Mouse (Mus musculus) spleen, postnatal 14 days (tissue): ENCODE measurements around the gene Olfr102.

Experiments
- DNase-seq, 2 experiments: peaks; one replicate each; pipeline ENCODE4 v3.0.0; 2021 to 2022; ENCODE audit warnings: low spot score in 2 of 2

Gene Olfr102

GRCm38 (mm10) chr17:37316954-37317353, at the start of gene Olfr102:
Gene Olfr102, minus strand, starts transcription at chr17:37317054.
- DNase-seq = no peak

GRCm38 (mm10) chr17:37359282-37359681, 42.4 kb upstream of the Olfr102 start, which contains the start of gene Olfr104-ps:
Gene Olfr104-ps, plus strand, starts transcription at chr17:37359582.
- DNase-seq = no peak

- no peak for DNase-seq
These were observed 22.7 kb upstream of the Olfr102 start, which contains the start of gene Olfr103 for GRCm38 (mm10) chr17:37339598-37339997. Gene Olfr103, minus strand, starts transcription at chr17:37339698.

- DNase-seq = no peak
These were observed 6.6 kb downstream of the Olfr102 start for GRCm38 (mm10) chr17:37310146-37310699.

GRCm38 (mm10) chr17:37308483-37308882, 8.4 kb downstream of the Olfr102 start:
- DNase-seq = no peak

GRCm38 (mm10) chr17:37304213-37304612, 12.6 kb downstream of the Olfr102 start, which contains the start of gene Olfr101:
Gene Olfr101, minus strand, starts transcription at chr17:37304313.
- DNase-seq = no peak

- no peak for DNase-seq
These were observed 33.5 kb downstream of the Olfr102 start, which contains the start of gene Olfr99 for GRCm38 (mm10) chr17:37283360-37283759. Gene Olfr99, minus strand, starts transcription at chr17:37283460.

GRCm38 (mm10) chr17:37280331-37280730, 36.5 kb downstream of the Olfr102 start:
- DNase-seq = no peak

- DNase-seq = no peak
These were observed 40.3 kb downstream of the Olfr102 start for GRCm38 (mm10) chr17:37276573-37276972.

GRCm38 (mm10) chr17:37275626-37276248, 41.1 kb downstream of the Olfr102 start:
- no peak for DNase-seq

GRCm38 (mm10) chr17:37270702-37271092, 46.2 kb downstream of the Olfr102 start:
- DNase-seq = peak; percentile 11 to 39

- DNase-seq = peak; percentile 70 to 86
These were observed 46.7 kb downstream of the Olfr102 start, which contains the start of gene H2-M3 for GRCm38 (mm10) chr17:37270058-37270701. Gene H2-M3, plus strand, starts transcription at chr17:37270220.

- no peak for DNase-seq
These were observed 53.2 kb downstream of the Olfr102 start, which contains the start of gene Olfr98 for GRCm38 (mm10) chr17:37263626-37264025. Gene Olfr98, minus strand, starts transcription at chr17:37263749.
